Mouse (Mus musculus): ENCODE data around the gene Rabif. TPM values are rescaled to one million over a fixed set of nuclear protein-coding genes. Genes with fewer than 3 reads are reported as not detected.

Rabif gene
- total and polyA plus RNA-seq, 3 experiments, result 21.5 to 21.8 TPM; not detected in 1

DNA sequence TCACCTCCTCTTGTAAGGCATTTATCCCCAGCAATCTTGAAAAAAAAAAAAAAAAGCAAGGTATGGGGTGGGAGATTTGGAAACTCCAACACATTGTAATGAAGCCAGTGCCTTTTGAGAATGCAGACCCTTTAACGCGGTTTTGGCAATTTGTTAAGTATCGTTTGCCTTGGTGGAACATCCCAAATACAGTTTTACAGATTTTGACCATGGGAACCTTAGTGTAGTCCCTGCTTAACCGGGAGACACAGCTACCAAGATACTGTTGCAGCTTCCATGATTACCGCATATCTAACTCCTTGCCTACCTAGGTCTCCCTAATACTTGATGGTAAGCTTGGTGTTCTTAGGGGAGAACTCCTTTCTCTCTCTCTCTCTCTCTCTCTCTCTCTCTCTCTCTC, 38.4 kb upstream of the Rabif start:
- Histone ChIP-seq H3K36me3 (ENCODE audit: control insufficient read depth in 1 of 2, insufficient read depth in 2 of 2, low read length in 2 of 2) (peaks cover under 1 to 38% of the 10 kb centered on the region in 2 experiments), H3K9me3 (replicated peaks; ENCODE audit: insufficient read depth, low read length) (no peaks in the 10 kb centered on the region), H3K79me2 (ENCODE audit: control insufficient read depth, insufficient read depth, low read length, poor library complexity) (peaks cover 9% of the 10 kb centered on the region), H3K4me1 (ENCODE audit: control insufficient read depth in 1 of 2, insufficient read depth in 2 of 2, low read length in 2 of 2) (peaks cover 22 to 24% of the 10 kb centered on the region in 2 experiments), H3K4me3 (ENCODE audit: control insufficient read depth in 1 of 2, insufficient read depth in 1 of 2, low read depth in 2 of 2, low read length in 2 of 2) (peak overlapping the region; percentile 90 to 96), H3K27me3 (ENCODE audit: control insufficient read depth in 1 of 2, insufficient read depth in 2 of 2, low read length in 2 of 2) (no peaks in the 10 kb centered on the region), H3K27ac (ENCODE audit: control insufficient read depth, low read depth, low read length) (no peak overlapping the region), H3K9ac (ENCODE audit: control insufficient read depth, low read depth, low read length, poor library complexity, severe bottlenecking) (peak overlapping the region; percentile 97)
- TF ChIP-seq USF1 (IDR thresholded peaks at IDR 0.05; ENCODE audit: low read depth, low read length) (no peak), MEF2A (IDR thresholded peaks at IDR 0.05; ENCODE audit: extremely low read depth, insufficient replicate concordance, low read depth, low read length, poor library complexity, severe bottlenecking) (no peak), JUND (IDR thresholded peaks at IDR 0.05; ENCODE audit: low read depth, low read length) (no peak), CHD2 (IDR thresholded peaks at IDR 0.05; ENCODE audit: low read length) (no peak), SMC3 (IDR thresholded peaks at IDR 0.05; ENCODE audit: low read depth, low read length) (no peak), TCF12 (IDR thresholded peaks at IDR 0.05; ENCODE audit: low read depth, low read length) (no peak), SIN3A (IDR thresholded peaks at IDR 0.05; ENCODE audit: low read length) (no peak), POLR2AphosphoS5 (IDR thresholded peaks at IDR 0.05; ENCODE audit: borderline replicate concordance, low read depth, low read length) (no peak), HCFC1 (IDR thresholded peaks at IDR 0.05; ENCODE audit: low read depth, low read length) (no peak), POLR2AphosphoS2 (IDR thresholded peaks at IDR 0.05; ENCODE audit: low read length) (no peak), MAZ (IDR thresholded peaks at IDR 0.05; ENCODE audit: low read depth, low read length) (no peak), ELF1 (IDR thresholded peaks at IDR 0.05; ENCODE audit: low read depth, low read length) (no peak), BHLHE40 (IDR thresholded peaks at IDR 0.05; ENCODE audit: borderline replicate concordance, low read depth, low read length) (no peak), MYC (IDR thresholded peaks at IDR 0.05; ENCODE audit: low read depth, low read length) (no peak), ETS1 (IDR thresholded peaks at IDR 0.05; ENCODE audit: low read depth, low read length) (no peak), MXI1 (IDR thresholded peaks at IDR 0.05; ENCODE audit: low read depth, low read length) (no peak), ZKSCAN1 (IDR thresholded peaks at IDR 0.05; ENCODE audit: low read depth, low read length) (no peak)
- peak; percentile 28 for DNase-seq (ENCODE audit: low read depth, low spot score)

DNA sequence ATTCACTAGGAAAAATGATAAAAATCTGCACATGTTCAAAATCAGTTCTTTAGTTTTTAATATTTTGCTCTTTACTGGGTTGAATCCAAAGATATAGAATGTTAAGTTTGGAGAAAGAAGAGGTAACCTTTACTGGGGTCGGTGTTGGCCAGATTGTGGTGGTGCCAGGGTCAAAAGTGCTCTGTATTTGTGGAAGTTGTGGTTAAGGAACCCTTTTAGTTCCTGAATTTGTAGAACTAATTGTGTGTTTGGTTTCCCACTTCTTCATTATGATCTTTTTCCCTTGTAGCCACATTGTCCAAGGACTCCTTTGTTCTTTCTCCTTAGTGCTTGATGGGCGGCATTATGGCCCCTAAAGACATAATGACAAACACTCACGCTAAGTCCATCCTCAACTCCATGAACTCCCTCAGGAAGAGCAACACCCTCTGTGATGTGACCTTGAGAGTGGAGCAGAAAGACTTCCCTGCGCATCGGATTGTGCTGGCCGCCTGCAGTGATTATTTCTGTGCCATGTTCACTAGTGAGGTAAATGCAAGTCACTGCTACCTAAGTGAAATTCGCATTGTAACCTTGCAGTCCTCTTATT, 36.2 kb upstream of the Rabif start:
- Histone ChIP-seq H3K9me3 (replicated peaks; ENCODE audit: insufficient read depth, low read length) (no peaks in the 10 kb centered on the region), H3K4me1 (ENCODE audit: control insufficient read depth in 1 of 2, insufficient read depth in 2 of 2, low read length in 2 of 2) (peaks cover 27 to 30% of the 10 kb centered on the region in 2 experiments), H3K4me3 (ENCODE audit: control insufficient read depth in 1 of 2, insufficient read depth in 1 of 2, low read depth in 2 of 2, low read length in 2 of 2) (no peak overlapping the region), H3K27me3 (ENCODE audit: control insufficient read depth in 1 of 2, insufficient read depth in 2 of 2, low read length in 2 of 2) (no peaks in the 10 kb centered on the region), H3K9ac (ENCODE audit: control insufficient read depth, low read depth, low read length, poor library complexity, severe bottlenecking) (no peak overlapping the region), H3K27ac (ENCODE audit: control insufficient read depth, low read depth, low read length) (no peak overlapping the region), H3K79me2 (ENCODE audit: control insufficient read depth, insufficient read depth, low read length, poor library complexity) (peaks cover 9% of the 10 kb centered on the region), H3K36me3 (ENCODE audit: control insufficient read depth in 1 of 2, insufficient read depth in 2 of 2, low read length in 2 of 2) (peaks cover 8 to 45% of the 10 kb centered on the region in 2 experiments)
- TF ChIP-seq SMC3 (IDR thresholded peaks at IDR 0.05; ENCODE audit: low read depth, low read length) (no peak), EP300 (IDR thresholded peaks at IDR 0.05; ENCODE audit: low read depth in 1 of 2, low read length in 2 of 2) (0 out of 4 replicates have a peak, but pooled peaks of 1 of the 2 experiments have one; percentile 23), RCOR1 (IDR thresholded peaks at IDR 0.05; ENCODE audit: low read depth, low read length) (peak; percentile 49), TAL1 (IDR thresholded peaks at IDR 0.05; ENCODE audit: low read length) (peak; percentile 8; the same call in 1 of the 2 replicates)
- DNase-seq (ENCODE audit: low read depth, low spot score), result peak; percentile 20
